Mouse (Mus musculus) limb, embryonic 14.5 days (tissue): ENCODE measurements around the gene Gjb5. TPM values are rescaled to one million over a fixed set of nuclear protein-coding genes. Genes with fewer than 3 reads are reported as not detected.
A peak's percentile ranks its signal among the peaks of the same experiment; 100 is the strongest.

ENCODE experiments used
- ATAC-seq: fragments of 200-750 bp; cut with Nextera tagmentation; 2 replicates; pipeline ENCODE4 v1.8.0; 2017; ENCODE audit warnings: low read depth, moderate number of reproducible peaks, moderate TSS enrichment; ENCODE audit not compliant: low FRiP score
- DNase-seq: peaks from one replicate; pipeline ENCODE4 v3.0.0-alpha.2; 2015; ENCODE audit warnings: low spot score
- H3K27ac ChIP-seq: fragments of 300-500 bp; sonication (generic); replicated peaks from 2 replicates; pipeline ENCODE4 v1.5.1; 2014; ENCODE audit warnings: low read depth, mild to moderate bottlenecking, low read length, moderate library complexity, mixed read lengths
- H3K27me3 ChIP-seq: fragments of 300-500 bp; sonication (generic); 2 replicates; pipeline ENCODE4 v1.6.1; 2014; ENCODE audit warnings: low read length, mixed read lengths; ENCODE audit not compliant: control insufficient read depth, insufficient read depth
- H3K36me3 ChIP-seq: fragments of 300-500 bp; sonication (generic); 2 replicates; pipeline ENCODE4 v1.6.1; 2014; ENCODE audit warnings: mild to moderate bottlenecking, low read length, moderate library complexity, mixed read lengths; ENCODE audit not compliant: control insufficient read depth, insufficient read depth
- H3K4me1 ChIP-seq: fragments of 300-500 bp; sonication (generic); 2 replicates; pipeline ENCODE4 v1.6.1; 2014; ENCODE audit warnings: antibody characterized with exemption, low read length, mixed read lengths; ENCODE audit not compliant: control insufficient read depth, insufficient read depth
- H3K4me2 ChIP-seq: fragments of 300-500 bp; sonication (generic); replicated peaks from 2 replicates; pipeline ENCODE4 v1.6.1; 2014; ENCODE audit warnings: low read depth, mild to moderate bottlenecking, low read length, moderate library complexity; ENCODE audit not compliant: severe bottlenecking
- H3K4me3 ChIP-seq: fragments of 300-500 bp; sonication (generic); replicated peaks from 2 replicates; pipeline ENCODE4 v1.5.1; 2014; ENCODE audit warnings: low read length
- H3K9ac ChIP-seq: fragments of 300-500 bp; sonication (generic); 2 replicates; pipeline ENCODE4 v1.6.1; 2014; ENCODE audit warnings: mild to moderate bottlenecking, low read depth, low read length, moderate library complexity; ENCODE audit not compliant: severe bottlenecking
- H3K9me3 ChIP-seq: fragments of 300-500 bp; sonication (generic); 2 replicates; pipeline ENCODE4 v1.6.1; 2016; ENCODE audit warnings: low read length; ENCODE audit not compliant: control insufficient read depth
- POLR2A ChIP-seq: fragments of 200-500 bp; IDR thresholded peaks from 2 replicates; pipeline ENCODE4 v1.8.0; 2012; ENCODE audit warnings: inconsistent platforms, mild to moderate bottlenecking, moderate library complexity, borderline replicate concordance; ENCODE audit not compliant: insufficient read depth, insufficient read length; ENCODE audit errors: extremely low read depth
- WGBS: fragments of 180-500 bp; shearing (Covaris S2); extraction: QIAGEN DNeasy Blood & Tissue Kit; methylation state at CpG from one replicate; pipeline ENCODE4 v1.1.7; 2014; 5-methylcytosine and 5-hydroxymethylcytosine counted together
- polyA plus RNA-seq, 2 experiments: library from polyadenylated mRNA; depleted of rRNA in 1 of 2; stranded (reverse) in 1 of 2; unstranded in 1 of 2; fragments of >200 nt; fragmentation: Nextera tagmentation in 1 of 2; extraction: Ambion mirVana in 1 of 2; gene quantifications; 2 replicates each; pipeline versions ENCODE4 v1.2.1 to v1.2.3; 2012 to 2014

The Gjb5 gene
- polyA plus RNA-seq, 2 experiments, result 0.41 to 0.45 TPM

- no peaks in the 10 kb centered on the region for H3K36me3 ChIP-seq
- TF ChIP-seq POLR2A, result no peak
- H3K4me3 ChIP-seq, result no peak overlapping the region
- DNase-seq (peak; percentile 73), ATAC-seq (peak; percentile 50; the same call in 1 of the 2 replicates)
- no peaks in the 10 kb centered on the region for H3K27me3 ChIP-seq
- no peak overlapping the region for H3K4me2 ChIP-seq
- H3K9ac ChIP-seq, result no peak overlapping the region
- H3K4me1 ChIP-seq, result no peaks in the 10 kb centered on the region
- WGBS, result 8% methylated on average over 3 of the region's 3 CpGs
- no peak overlapping the region for H3K27ac ChIP-seq
- no peaks in the 10 kb centered on the region for H3K9me3 ChIP-seq
Measured at GRCm38 (mm10) chr4:127319613-127320012, 38.4 kb downstream of the Gjb5 start.

- Histone ChIP-seq H3K27ac (no peak overlapping the region), H3K36me3 (no peaks in the 10 kb centered on the region), H3K9ac (no peak overlapping the region), H3K27me3 (peaks cover 8% of the 10 kb centered on the region), H3K9me3 (no peaks in the 10 kb centered on the region), H3K4me1 (peaks cover 5% of the 10 kb centered on the region; the same call in 1 of the 2 replicates), H3K4me3 (no peak overlapping the region), H3K4me2 (no peak overlapping the region)
- TF ChIP-seq POLR2A, result no peak
- ATAC-seq (no peak), DNase-seq (no peak)
- 58% methylated on average over 4 of the region's 4 CpGs for WGBS
Measured at GRCm38 (mm10) chr4:127317143-127317542, 40.8 kb downstream of the Gjb5 start.

GRCm38 (mm10) chr4:127315753-127316152 is 42.2 kb downstream of the Gjb5 start:
- WGBS, result 85% methylated on average over 8 of the region's 8 CpGs
- Histone ChIP-seq H3K9ac (no peak overlapping the region), H3K4me3 (no peak overlapping the region), H3K27ac (no peak overlapping the region), H3K27me3 (peaks cover 8% of the 10 kb centered on the region), H3K4me2 (no peak overlapping the region), H3K36me3 (no peaks in the 10 kb centered on the region), H3K9me3 (no peaks in the 10 kb centered on the region), H3K4me1 (peaks cover 5% of the 10 kb centered on the region; the same call in 1 of the 2 replicates)
- no peak for DNase-seq
- no peak for TF ChIP-seq POLR2A
- no peak for ATAC-seq

DNA sequence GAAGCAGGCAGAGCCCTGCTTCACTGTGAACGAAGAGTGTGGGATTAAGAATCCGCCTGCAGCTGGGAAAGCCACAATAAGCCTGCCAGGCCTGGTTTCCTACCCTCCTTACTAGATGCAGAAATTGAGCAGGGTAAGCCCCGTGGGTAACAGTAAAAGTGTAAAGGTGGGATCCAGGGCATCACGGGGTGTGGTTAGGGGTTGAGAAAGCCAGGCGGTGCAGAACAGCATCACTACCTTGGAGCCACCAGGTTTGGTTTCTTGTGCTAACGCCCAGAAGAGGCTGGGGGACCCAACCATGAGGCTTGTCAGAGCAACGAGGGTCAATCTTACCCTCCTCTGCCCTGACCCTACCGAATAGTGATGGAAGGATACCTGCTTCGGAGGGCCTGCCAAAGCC is 43.4 kb downstream of the Gjb5 start:
- TF ChIP-seq POLR2A, result no peak
- H3K9ac ChIP-seq, result no peak overlapping the region
- ATAC-seq (no peak), DNase-seq (no peak)
- peaks cover 8% of the 10 kb centered on the region for H3K27me3 ChIP-seq
- H3K36me3 ChIP-seq, result no peaks in the 10 kb centered on the region
- WGBS, result 43% methylated on average over 9 of the region's 9 CpGs
- H3K9me3 ChIP-seq, result no peaks in the 10 kb centered on the region
- H3K27ac ChIP-seq, result no peak overlapping the region
- 0 out of 2 replicates have a peak overlapping the region, but pooled peaks have one; percentile 78 for H3K4me2 ChIP-seq
- no peak overlapping the region for H3K4me3 ChIP-seq
- H3K4me1 ChIP-seq, result peaks cover 5% of the 10 kb centered on the region; the same call in 1 of the 2 replicates

DNA sequence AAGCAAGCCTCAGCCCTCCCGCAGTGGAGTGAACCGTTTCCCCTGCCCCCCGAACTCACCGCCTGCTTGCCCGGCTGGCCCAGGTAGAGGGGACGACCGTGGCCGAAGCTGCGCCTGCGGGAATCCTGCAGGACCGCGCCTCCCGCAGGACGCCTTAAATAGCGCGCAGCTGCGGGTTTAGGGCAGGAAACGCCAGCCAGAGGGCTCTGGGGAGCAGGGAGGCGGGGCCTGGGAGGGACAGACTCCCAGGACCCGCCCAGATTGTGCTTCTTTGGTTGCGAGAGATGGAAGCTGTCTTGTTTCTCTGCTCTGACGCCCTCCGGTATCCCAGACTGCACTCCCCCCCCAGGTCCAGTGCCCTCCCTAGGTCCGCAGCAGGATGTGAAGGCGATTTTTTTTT is 44.1 kb downstream of the Gjb5 start, which contains the start of gene Gja4:
Gja4 (minus strand) TSS at position 179 of the 400 bp plus-strand sequence.
- Histone ChIP-seq H3K9me3 (no peaks in the 10 kb centered on the region), H3K27ac (no peak within 1 kb of the TSS), H3K27me3 (peaks cover 8% of the 10 kb centered on the region), H3K9ac (peak within 1 kb of the TSS; percentile 56), H3K4me1 (peaks cover 5% of the 10 kb centered on the region; the same call in 1 of the 2 replicates), H3K36me3 (no peaks in the 10 kb centered on the region), H3K4me3 (peak within 1 kb of the TSS; percentile 42), H3K4me2 (peak within 1 kb of the TSS; percentile 78)
- peak; percentile 35; the same call in 1 of the 2 replicates for ATAC-seq
- peak; percentile 78 for DNase-seq
- under 1% methylated on average over 25 of the region's 25 CpGs for WGBS
- TF ChIP-seq POLR2A, result no peak
